Mouse (Mus musculus) ES-E14 (cell line): ENCODE measurements at regions not wholly inside any gene's neighbourhood (a gene's known extent, or its start where the extent isn't known, plus 50 kb on each side); places are given as distances from the start of the nearest gene placed in this dataset.

Source experiments
- HCFC1 ChIP-seq: IDR thresholded peaks from 2 replicates; pipeline ENCODE4 v1.6.1; 2012; ENCODE audit warnings: low read length, inconsistent platforms, borderline replicate concordance; ENCODE audit not compliant: insufficient read depth
- ZC3H11A ChIP-seq: IDR thresholded peaks from 2 replicates; pipeline ENCODE4 v1.6.1; 2012; ENCODE audit warnings: low read depth, mild to moderate bottlenecking, inconsistent platforms, low read length, borderline replicate concordance

DNA sequence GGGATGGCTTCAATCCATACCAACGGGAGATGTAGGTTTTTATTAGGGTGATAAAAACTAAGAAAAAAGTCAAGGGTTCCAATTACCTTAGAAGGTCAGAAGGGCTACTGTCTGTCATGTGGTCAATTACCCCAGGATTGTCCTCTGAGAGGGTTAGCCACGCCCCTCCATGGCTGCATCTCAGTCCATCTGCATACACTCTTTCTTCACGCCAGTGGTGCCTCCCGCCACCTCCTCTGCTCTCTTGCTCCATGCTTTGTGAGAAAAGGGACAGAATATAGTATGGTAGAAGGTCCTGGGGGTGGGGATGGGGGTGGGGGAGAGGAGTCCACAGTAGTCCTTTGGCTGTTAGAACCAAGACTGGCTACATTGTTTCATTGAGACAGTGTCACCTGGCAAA lies 96.1 kb upstream of the Podxl start:
- no peak for TF ChIP-seq HCFC1
- TF ChIP-seq ZC3H11A: no peak
